Mouse (Mus musculus) mature B cell (primary cell): ENCODE results near the gene Ssbp2.

Experiments
- in situ Hi-C: fragments of 300-500 bp; cut with MboI; formaldehyde crosslinking; loops from 2 replicates; pipeline ENCODE4 v1.14.3; 2019

The Ssbp2 gene

DNA sequence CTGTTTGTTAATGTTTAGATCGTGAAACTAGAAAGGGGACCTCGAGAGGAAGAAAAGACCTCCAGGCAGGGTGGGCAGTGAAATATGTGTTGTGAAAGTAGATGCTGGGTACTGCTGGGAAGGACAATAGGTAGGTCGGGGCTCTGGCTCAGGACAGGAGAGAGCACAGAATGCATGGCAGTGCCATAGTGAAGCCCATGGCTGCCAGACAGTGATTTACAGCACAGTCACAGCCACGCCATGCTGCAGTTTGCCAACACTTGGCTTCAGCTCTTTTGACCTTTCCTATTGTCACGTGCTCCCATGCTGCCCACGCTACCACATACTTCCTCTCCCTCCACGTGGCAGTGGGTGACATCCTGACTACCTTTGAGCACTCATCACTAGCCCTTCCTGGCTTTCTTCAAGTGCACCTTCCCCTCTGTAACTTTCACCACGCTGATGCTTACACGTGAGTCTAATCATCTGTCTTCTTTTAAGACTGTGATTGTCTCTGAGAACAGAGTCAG is 171.3 kb downstream of the Ssbp2 start:
- in situ Hi-C loops = loop anchor here (25.0 kb wide), 1 partner anchor 694 kb away; no protein-coding TSS in a partner anchor

GRCm38 (mm10) chr13:91634123-91634522 is 174.0 kb downstream of the Ssbp2 start:
- in situ Hi-C loops = loop anchor here (25.0 kb wide), 1 partner anchor 697 kb away; no protein-coding TSS in a partner anchor

DNA sequence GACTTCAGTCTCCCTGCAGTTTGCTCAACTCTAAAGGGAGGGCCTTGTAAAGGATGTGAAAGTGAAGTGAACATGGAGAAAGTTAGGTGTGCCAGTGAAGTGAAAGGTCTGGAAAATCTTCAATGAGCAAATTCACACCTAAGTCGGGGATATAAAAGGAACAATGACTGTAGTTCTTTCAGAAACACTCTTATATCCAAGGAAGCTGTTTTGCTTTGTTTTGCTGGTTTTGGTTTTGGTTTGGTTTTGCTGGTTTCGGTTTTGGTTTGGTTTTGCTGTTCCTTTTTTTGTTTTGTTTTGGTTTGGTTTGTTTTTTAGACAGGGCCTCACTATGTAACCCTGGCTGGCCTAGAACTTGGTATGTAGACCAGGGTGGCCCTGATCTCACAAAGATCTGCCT is 175.9 kb downstream of the Ssbp2 start:
- in situ Hi-C loops = loop anchor here (25.0 kb wide), 1 partner anchor 699 kb away; no protein-coding TSS in a partner anchor

- in situ Hi-C loops = loop anchor here (25.0 kb wide), 1 partner anchor 700 kb away; no protein-coding TSS in a partner anchor
Observed at GRCm38 (mm10) chr13:91636814-91637213, 176.7 kb downstream of the Ssbp2 start.

DNA sequence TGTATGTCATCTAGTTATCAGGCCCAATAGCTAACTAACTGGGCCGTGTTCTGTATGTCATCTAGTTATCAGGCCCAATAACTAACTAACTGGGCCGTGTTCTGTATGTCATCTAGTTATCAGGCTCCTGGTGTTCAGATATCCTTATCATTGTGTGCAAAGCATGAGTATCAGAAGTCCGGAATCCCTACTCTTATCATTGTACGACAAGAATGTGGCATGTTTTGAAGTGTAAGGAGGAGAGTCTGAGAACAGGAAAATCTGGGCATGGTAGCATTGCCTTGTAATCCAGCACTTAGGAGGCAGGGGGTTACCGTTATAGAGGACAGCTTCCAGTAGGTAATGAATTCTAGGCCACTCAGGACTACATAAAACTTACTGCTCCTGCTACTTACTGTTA is 178.8 kb downstream of the Ssbp2 start:
- in situ Hi-C loops = loop anchor here (25.0 kb wide), 1 partner anchor 702 kb away; no protein-coding TSS in a partner anchor

- in situ Hi-C loops = loop anchor here (25.0 kb wide), 1 partner anchor 703 kb away; no protein-coding TSS in a partner anchor
Observed at GRCm38 (mm10) chr13:91640219-91640618, 180.1 kb downstream of the Ssbp2 start.

DNA sequence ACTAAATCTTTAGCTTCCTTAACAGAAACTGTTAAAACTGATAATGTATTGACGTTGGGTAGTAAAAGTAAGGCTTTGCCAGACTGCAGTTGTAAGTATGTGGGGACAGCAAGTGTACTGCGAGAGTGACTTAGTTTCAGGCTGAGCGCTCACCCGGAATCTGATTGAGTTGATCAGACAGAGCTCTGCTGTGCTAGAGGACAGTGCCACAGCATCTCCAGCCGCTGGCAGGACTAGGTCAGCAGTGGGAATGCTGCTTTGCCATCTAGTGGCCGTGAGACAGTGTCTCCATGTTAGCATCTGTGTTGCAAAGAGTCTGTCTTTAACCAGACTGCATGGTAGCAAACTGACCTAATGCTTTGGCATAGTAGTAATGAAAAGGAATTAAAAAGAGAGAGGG is 188.2 kb downstream of the Ssbp2 start:
- in situ Hi-C loops = loop anchor here (25.0 kb wide), 1 partner anchor 711 kb away; no protein-coding TSS in a partner anchor

- in situ Hi-C loops = loop anchor here (25.0 kb wide), 1 partner anchor 713 kb away; no protein-coding TSS in a partner anchor
Observed at GRCm38 (mm10) chr13:91649926-91650325, 189.8 kb downstream of the Ssbp2 start.

GRCm38 (mm10) chr13:91661068-91661795 is 201.1 kb downstream of the Ssbp2 start:
- in situ Hi-C loops = no loop called here

GRCm38 (mm10) chr13:91662751-91663150 is 202.7 kb downstream of the Ssbp2 start:
- in situ Hi-C loops = no loop called here

DNA sequence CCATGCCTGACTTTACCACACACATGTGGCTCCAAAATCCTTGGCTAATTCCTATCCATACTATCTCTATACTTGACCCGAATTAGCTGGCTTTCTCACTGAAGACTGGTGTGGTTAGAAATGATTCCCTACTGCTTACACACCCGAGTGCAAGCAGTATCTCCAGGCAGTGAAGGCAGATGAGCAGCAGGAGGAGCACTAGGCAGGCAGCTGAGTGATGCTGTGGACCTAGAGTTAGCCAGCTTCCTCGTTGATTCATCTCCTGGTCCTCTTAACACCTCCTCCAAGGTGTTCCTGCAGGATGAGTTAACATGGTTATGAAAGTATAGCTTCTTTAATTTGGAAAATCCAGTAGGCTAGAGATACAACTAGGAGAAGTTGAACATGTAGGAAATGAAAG is 213.2 kb downstream of the Ssbp2 start:
- in situ Hi-C loops = no loop called here

GRCm38 (mm10) chr13:91680764-91681437 is 220.8 kb downstream of the Ssbp2 start:
- in situ Hi-C loops = no loop called here

DNA sequence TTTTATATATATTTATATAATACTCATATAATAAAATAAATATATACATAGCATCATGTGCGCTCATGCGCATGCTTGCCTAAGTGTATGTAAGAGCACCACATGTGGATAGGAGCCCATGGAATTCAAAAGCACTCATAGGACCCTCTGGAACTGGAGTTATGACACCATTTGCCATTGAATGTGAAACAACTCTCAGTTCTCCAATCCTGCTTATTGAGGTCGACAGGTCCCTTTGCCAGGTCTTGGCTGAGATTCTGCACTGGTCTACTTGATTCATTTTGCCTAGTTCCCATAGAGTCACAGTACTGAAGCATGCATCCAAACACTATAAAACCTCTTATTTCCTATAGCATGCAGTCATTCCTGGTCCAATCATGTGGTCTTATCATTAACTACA is 221.4 kb downstream of the Ssbp2 start:
- in situ Hi-C loops = no loop called here

GRCm38 (mm10) chr13:91690118-91690517 is 230.0 kb downstream of the Ssbp2 start:
- in situ Hi-C loops = no loop called here

DNA sequence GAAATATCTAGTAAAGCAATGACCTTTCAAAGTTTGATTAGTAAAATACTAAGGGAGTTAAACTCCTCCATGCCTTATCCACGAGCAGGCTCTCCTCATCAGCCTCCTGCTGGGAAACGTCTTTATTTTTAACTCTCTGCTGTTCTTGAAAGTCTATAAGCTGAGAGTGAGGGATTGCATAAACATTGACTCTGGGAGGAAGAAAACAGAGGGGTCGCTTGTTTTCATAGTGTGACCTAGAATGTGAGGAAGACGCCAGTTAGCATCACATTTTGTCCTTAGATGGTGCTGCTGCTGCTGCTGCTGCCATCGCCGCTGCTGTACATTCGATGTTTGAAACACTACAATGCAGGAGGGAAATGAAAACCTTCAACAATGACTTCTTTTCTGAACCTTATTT is 233.5 kb downstream of the Ssbp2 start:
- in situ Hi-C loops = no loop called here

DNA sequence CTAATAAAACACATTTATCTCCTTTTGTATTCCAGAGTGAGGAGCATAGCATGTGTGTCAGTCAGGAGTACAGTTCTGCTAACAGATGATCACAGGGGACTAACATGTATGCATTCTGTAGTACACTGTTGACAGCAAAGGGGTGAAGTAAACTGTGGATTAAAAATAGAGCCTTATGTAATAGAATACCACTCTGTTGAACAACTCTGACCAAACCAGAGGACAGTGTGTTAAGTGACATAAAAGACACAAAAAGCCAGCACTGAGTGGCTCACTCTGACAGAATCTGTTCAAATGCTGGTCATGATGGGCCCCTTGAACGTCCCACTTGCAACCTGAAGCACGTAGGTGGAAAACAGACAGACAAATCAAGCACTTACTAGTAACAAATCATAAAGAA is 235.3 kb downstream of the Ssbp2 start:
- in situ Hi-C loops = no loop called here

GRCm38 (mm10) chr13:91696109-91696645 is 236.1 kb downstream of the Ssbp2 start:
- in situ Hi-C loops = no loop called here

DNA sequence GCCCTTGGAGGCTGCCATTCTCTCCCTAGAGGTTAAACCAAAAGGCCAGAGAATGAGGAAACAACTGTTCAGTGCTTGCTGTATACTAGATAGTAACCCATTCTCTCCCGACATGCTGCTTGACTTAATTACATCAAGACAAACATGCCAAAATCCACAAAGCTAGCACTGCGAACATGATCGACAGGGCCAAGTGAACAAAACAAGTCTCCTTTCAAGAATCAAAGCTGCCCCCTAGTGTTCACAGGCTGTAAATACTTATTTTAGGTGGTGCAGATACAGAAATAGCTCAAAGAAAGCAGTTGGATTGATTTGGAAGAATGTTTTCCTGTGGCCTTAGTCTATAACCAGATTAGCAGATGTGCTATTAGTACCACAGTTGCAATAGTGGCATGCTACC is 236.9 kb downstream of the Ssbp2 start:
- in situ Hi-C loops = no loop called here

GRCm38 (mm10) chr13:91702337-91702736 is 242.3 kb downstream of the Ssbp2 start:
- in situ Hi-C loops = no loop called here

GRCm38 (mm10) chr13:91719487-91719886 is 259.4 kb downstream of the Ssbp2 start:
- in situ Hi-C loops = no loop called here

DNA sequence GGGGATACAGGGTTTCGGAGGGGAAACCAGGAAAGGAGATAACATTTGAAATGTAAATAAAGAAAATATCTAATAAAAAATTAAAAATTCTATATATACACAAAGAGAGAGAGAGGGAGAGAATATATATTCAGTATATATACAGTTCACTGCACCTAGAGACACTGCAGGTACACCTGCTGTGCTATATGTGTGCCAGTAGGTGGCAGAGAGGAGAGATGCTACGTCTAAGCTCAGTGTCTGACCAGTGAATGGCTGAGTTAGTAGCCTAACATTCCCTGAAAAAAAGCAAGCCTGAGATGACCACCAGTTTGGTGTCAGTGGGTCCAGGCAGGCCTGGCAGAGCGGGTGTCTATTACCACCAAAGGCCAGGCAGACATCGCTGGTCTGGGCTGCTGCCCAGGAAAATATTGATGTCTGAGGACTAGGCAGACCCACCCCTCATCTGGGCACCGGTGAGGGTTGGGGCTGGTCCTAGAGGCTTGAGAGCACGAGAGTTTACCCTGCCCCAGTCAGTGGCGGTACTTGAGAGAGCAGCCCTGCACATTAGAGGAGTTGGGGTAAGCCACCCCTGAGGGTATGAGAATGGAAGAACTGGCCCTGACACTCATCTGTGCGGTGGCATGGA is 263.1 kb downstream of the Ssbp2 start:
- in situ Hi-C loops = no loop called here

DNA sequence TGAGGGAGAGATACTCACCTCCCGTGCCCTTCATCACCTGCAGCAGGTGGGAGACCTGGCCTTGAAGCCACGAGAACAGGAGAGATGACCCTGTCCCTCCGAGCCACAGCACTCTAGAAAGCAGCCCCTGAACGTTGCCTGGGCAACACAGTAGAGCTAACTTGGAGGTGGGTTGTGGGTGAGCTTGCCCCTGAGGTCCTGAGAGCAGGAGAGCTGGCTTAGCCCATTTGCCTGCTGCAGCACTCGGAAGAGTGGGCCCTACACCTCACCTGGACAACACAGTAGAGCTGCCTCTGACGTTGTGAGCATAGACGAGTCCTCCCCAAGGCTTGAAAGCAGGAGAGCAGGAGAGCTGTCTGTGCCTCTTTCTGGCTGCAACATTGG is 263.6 kb downstream of the Ssbp2 start:
- in situ Hi-C loops = no loop called here
